Mouse (Mus musculus): ENCODE results near the gene Il17ra.
A peak's percentile ranks its signal among the peaks of the same experiment; 100 is the strongest.

Il17ra gene

DNA sequence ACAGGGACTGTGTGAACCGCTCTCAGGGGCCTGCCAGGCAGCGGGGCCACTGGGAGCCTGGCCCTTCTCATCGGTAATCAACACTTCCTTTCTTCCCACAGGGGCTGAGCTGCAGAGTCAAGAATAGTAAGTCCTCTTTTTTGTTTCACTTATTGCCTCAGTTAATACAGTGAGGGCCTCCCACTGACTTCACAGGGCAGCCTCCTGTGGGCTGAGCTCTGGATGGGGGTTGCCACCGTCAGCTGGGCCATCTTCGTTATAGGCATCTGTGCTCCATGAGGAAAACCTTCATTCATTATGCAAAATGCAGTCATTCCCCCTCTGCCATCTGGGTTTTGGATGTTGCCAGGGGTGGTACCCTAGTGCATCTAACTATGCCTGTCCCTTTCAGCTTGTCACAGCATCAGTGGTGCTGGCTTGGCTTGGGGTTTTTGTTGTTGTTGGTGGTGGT lies 9.0 kb downstream of the Il17ra start:
- DNase-seq (ENCODE audit: low read depth, low spot score) = no peak

GRCm38 (mm10) chr6:120472455-120473140 lies 9.6 kb downstream of the Il17ra start:
- peak; percentile 71 for DNase-seq (ENCODE audit: low read depth, low spot score)

DNA sequence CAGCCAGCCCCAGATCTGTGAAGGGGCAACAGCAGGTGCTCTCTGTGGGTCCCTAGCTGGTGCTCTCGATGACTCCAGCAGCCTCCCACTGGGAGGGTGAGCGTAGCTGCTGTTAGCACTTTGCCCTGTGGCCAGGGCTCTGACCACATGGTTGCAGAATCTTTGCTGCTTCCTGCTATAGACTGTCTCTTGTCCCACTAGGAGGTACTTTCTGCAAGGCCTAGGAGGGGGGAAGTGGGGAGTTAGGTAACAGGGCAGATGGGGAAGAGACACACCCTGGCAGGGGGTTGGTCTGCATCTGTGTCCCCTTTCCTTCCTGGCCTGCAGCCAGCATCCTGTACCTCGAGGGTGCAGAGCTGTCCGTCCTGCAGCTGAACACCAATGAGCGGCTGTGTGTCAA lies 10.4 kb downstream of the Il17ra start:
- no peak for DNase-seq (ENCODE audit: low read depth, low spot score)

DNA sequence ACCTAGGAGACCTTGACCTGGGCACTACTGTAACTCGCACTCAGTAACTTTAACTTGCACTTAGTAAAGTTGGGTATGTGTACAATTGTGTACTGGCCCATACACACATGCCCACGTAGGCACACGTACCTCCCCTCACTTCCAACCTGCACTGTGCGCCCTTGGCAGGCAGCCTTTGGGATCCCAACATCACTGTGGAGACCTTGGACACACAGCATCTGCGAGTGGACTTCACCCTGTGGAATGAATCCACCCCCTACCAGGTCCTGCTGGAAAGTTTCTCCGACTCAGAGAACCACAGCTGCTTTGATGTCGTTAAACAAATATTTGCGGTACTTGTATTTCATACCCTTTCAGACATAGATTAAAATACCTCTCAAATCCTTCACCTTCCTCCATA lies 12.2 kb downstream of the Il17ra start:
- no peak for DNase-seq (ENCODE audit: low read depth, low spot score)

DNA sequence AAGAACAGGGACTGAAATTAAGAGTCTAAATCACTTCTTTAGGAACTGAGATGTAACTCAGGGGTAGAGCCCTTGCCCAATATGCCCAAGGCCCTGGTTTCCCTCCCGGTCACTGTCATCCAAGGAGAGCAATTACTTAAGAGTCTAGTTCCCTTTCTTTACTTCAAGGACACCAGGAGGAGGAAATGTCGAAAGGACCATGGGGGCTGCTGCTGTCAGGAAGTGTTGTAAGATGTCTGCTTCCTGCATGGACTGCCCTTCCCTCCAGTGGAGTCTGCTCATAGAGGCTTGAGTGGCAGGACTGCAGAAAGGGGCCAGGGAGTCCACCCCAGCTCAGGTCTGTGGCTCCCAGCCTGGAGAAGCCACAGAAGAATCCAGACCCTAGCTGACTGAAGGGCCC lies 16.3 kb downstream of the Il17ra start:
- no peak for DNase-seq (ENCODE audit: low read depth, low spot score)

DNA sequence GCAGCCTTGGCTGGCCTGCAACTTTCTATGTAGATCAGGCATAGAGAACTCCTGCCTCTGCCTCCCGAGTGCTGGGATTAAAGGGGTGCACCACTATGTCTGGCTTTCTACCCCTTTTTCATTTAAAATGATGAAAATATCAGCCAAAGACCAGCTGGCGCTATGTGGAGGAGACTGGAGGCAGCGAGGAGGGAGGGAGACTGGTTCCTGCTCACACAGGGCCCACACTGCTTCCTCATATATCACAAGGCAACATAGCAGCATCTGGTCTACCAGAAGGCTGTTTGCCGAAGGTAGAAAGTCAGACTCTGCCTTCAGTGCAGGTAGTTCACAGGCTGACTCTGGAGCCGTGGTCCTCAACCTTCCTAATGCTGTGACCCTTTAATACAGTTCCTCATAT lies 17.3 kb downstream of the Il17ra start:
- no peak for DNase-seq (ENCODE audit: low read depth, low spot score)

- DNase-seq (ENCODE audit: low read depth, low spot score) = peak; percentile 67
Observed at GRCm38 (mm10) chr6:120481538-120481937, 18.5 kb downstream of the Il17ra start.

- DNase-seq (ENCODE audit: low read depth, low spot score) = no peak
Observed at GRCm38 (mm10) chr6:120482021-120482420, 19.0 kb downstream of the Il17ra start.

DNA sequence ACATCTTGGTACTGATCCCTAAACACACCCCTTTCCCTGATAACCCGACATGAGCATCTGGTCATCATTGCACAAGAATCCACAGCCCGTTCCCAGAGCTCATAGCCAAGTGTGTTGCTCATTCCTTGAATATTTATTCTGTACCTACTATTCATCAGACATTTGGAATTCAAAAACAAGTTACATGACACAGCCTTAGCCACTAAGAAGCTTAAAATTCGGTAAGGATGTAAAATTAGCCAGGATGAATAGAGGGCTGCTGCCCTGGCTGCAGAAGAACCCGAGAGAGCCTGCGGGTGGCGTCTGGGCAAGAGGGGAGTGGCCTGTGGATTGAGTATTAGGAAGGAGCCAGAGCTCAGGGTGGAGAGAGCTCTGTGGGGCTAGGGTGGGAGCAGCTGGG lies 19.7 kb downstream of the Il17ra start:
- DNase-seq (ENCODE audit: low read depth, low spot score) = no peak

GRCm38 (mm10) chr6:120483211-120483626 lies 20.2 kb downstream of the Il17ra start:
- peak; percentile 63 for DNase-seq (ENCODE audit: low read depth, low spot score)

DNA sequence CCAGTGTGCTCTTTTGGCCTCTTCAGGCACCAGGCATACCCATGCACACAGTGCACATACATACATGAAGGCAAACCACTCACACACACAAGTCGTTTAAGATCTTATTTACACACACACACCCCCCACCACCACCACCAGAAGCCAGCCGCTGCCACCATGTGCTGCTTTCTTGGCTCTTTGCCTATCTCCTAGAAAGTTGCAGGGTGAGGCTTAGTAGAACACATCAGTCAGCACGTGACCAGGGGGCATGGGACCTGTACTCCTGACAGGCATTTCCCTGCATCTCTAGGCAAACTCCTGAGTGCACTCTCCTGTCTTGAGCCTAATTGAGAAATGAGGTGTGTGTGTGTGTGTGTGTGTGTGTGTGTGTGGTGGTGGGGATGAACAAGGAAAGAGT lies 22.0 kb downstream of the Il17ra start:
- no peak for DNase-seq (ENCODE audit: low read depth, low spot score)

GRCm38 (mm10) chr6:120486051-120486510 lies 23.0 kb downstream of the Il17ra start:
- DNase-seq (ENCODE audit: low read depth, low spot score) = no peak

DNA sequence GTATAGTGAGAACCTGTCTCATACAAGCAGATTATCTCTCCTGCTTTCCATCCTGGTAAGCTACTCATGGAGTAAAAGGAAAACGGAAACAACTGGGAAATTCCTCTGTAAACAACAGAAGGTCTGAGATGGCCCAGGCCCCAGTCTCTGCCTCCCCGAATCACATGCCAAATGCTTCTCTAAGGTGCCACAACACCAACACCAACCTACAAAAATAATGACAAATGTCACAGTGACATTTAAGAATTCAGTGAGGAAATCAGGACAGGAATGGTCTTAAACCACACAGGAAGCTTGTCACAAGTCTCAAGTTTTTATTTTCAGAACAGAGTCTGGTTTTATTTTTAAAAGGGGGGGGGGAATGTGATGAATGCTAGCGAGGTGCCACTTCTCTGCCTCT lies 25.6 kb downstream of the Il17ra start:
- DNase-seq (ENCODE audit: low read depth, low spot score) = no peak

- DNase-seq (ENCODE audit: low read depth, low spot score) = no peak
Observed at GRCm38 (mm10) chr6:120489461-120489860, 26.4 kb downstream of the Il17ra start.

GRCm38 (mm10) chr6:120491064-120491463 lies 28.0 kb downstream of the Il17ra start:
- DNase-seq (ENCODE audit: low read depth, low spot score) = no peak

DNA sequence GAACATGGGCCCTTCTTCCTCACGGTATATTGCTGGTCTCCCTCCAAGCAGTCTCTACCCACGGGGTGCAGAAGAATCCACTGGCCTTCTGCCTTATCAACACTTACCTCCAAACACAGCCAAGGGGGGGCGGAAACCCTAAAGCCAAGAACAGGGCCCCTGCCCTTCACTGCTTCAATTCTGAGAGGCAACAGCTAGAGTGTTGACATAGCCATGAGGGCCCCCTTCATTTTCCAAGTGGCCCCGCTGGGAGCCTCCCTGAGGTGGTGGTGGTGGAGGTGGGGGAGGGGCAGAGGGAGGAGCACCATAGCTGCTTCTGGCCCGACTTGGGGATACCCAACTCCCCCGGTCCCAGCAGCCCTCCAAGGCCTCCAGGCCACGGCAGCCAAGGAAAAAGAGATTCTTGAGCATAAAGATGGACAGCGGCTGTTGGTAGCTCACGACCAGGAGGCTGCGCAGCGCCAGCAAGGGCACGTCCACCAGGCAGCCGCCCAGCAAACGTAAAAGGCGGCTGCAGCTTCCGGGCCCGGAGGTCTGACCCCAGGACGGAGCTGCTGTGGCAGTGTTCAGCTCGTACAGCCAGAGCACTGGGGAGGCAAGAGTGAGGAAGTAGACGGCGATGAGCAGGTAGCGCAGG lies 28.9 kb downstream of the Il17ra start:
- DNase-seq (ENCODE audit: low read depth, low spot score) = peak; percentile 40

DNA sequence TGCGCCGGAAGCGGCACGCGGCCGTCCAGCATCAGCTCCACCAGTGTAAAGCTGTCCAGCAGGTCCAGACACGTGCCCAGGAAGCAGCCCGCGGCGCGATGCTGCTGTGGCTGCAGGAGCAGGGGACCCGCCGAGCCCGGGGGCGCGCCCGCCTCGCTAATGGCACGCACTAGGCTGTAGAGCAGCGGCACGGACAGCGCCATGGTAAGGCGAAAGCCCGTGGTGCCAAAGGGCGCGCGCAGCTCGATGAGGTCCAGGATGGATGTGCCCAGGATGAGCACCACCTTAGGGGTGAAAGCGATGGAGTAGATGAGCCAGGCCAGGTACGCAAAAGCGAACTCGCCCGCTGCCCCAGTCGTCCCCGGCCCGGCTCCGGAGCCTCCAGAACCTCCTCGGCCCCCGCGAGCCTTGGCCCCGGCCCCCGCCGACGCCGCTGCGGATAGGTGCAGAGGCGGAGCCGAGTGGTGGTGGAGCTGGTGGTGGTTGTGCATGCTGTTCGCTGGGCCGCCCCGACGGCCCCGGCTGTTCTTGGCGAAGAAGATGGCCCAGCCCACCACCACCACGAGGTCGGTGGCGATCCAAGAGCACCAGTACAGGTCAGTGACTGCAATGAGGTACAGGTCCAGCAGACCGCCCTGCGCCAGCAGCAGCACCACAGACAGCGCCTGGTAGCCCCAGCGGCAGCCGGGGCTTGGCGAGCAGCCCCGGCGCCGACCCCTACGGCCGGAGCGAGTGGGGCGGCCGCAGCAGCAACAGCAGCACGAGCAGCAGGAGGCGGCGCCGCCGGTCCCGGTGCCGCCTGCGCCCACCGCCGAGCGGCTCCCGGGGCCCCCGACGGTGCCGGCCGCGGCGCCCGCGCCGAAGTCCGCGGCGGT lies 29.7 kb downstream of the Il17ra start:
- peak; percentile 61 for DNase-seq (ENCODE audit: low read depth, low spot score)

GRCm38 (mm10) chr6:120493374-120494181 lies 30.5 kb downstream of the Il17ra start, which contains the start of gene Tmem121b:
Gene Tmem121b (minus strand): TSS chr6:120493807.
- DNase-seq (ENCODE audit: low read depth, low spot score) = peak; percentile 74

GRCm38 (mm10) chr6:120496544-120496943 lies 33.5 kb downstream of the Il17ra start:
- no peak for DNase-seq (ENCODE audit: low read depth, low spot score)

DNA sequence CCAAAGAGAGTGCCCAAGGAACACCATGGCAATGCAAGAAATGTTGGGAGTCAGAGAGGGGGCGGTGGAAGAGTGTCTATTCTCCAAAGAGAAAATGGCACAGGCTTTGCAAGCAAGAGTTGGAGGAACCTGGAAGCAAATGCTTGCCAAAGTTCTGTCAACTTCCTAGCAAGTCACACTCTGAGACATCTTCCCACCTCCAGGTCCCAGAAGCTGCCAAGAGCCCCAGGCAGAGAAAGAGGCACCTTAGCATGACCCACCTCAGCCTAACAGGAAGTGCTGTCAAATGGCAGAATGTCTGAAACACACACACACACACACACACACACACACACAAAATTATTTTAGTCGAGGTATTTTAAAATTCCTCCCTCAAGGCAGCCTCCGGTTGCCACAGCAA lies 41.0 kb downstream of the Il17ra start:
- DNase-seq (ENCODE audit: low read depth, low spot score) = no peak

DNA sequence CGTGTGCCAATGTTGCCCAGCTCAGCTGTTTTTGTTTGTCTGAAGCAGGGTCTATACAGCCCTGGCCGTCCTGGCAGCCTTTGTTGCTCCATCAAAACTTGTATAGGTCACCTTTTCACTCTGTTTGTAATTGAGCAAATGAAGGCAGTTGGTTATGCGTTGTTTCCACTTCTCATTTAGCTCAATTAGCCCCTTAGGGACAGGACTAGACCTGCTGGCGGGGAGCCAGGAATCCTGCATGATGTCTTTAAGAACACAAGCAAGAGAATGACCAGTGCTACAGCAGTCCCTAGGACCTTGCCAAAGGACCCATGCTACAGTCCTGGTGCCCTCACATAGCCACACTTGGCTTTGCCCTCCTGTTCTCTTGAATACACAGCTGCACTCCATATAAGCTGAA lies 42.5 kb downstream of the Il17ra start:
- DNase-seq (ENCODE audit: low read depth, low spot score) = no peak
